Mouse (Mus musculus): ENCODE measurements around the gene Vmn2r13.
"Not testable (repeated sequence)": the region's sequence is repeated elsewhere in the genome, so short reads cannot be mapped to it uniquely, and the experiment has no call there.

- TF ChIP-seq CTCF, EP300 (IDR thresholded peaks at IDR 0.05; ENCODE audit: low read depth): not testable (repeated sequence)
Observed at GRCm38 (mm10) chr5:109192099-109192498, at the start of gene Vmn2r13.
